Mouse (Mus musculus): ENCODE results near the gene She.

DNA sequence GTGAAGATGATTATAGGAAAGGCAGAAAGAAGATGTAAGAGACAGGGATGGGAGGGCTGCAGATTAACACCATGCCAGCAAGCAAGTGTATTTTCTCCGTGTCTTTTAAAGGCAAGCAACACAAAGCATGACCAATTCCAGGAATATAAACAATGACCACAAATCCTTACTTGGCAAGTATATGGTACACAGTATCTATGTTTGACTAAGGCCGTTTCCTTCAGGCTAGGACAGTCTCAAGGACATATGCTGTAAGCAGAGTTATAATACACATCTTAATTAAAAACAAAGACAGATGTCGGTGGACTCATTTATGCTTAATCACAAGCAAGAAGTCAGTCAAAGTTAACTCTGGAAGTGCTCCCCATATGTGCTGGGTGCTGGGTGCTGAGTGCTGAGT, 12.6 kb upstream of the She start:
- TF ChIP-seq CTCF (IDR thresholded peaks at IDR 0.05): no peak
- peak; percentile 65 for TF ChIP-seq EP300 (IDR thresholded peaks at IDR 0.05)
